Mouse (Mus musculus): ENCODE results near the gene Polk. TPM values are rescaled to one million over a fixed set of nuclear protein-coding genes. Genes with fewer than 3 reads are reported as not detected.
A peak's percentile ranks its signal among the peaks of the same experiment; 100 is the strongest.

Polk gene
- polyA plus RNA-seq, 1 experiment from 2014 or later: 8.8 TPM

DNA sequence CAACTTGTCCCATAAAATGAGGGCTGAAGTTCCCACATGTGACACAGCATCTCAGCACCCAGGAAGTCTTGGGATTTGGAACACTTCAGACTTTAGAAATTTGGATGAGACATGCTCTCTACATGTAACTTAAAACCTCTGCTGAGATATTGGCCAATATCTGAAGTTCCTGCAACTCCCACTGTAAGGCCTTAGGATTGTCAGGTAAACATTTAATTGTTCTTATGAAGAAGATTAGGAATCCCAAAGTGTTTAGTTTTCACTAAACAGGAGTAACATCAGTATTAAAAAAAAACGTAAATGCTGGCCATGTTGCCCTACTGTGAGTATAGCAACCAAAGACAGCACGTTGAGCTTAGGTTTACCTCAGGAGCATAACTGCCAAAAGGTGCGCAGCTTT lies 51.9 kb downstream of the Polk start, which contains the start of gene Gm17622:
Gene Gm17622, plus strand, starts transcription at position 301 of the 400 bp plus-strand sequence.
- Histone ChIP-seq H3K9ac (no peak within 1 kb of the TSS), H3K4me2 (replicated peaks) (no peak within 1 kb of the TSS), H3K9me3 (no peaks in the 10 kb centered on the region), H3K4me1 (replicated peaks) (no peaks in the 10 kb centered on the region), H3K27ac (no peak within 1 kb of the TSS), H3K36me3 (no peaks in the 10 kb centered on the region), H3K4me3 (replicated peaks) (no peak within 1 kb of the TSS), H3K27me3 (replicated peaks) (no peaks in the 10 kb centered on the region)
- WGBS: 93% methylated on average over 3 of the region's 3 CpGs
- no peak for ATAC-seq

DNA sequence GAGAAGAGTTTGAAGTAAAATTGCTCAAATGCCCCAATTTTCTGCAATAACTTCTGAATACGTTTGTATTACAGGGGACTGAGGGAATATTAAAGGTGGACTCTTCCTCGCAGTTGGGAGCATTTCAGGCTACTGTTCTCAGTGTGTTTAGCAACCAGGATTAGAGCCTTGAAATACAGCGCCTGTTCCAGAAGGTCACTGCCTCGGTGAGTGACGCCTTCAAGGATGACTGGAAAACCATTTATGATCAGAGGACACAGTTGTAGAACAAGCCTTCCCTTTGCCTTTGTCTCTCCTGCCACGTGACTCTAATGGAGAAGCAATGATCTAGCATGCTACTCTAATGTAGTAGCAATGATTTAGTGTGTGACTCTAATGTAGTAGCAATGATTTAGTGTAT lies 54.4 kb downstream of the Polk start:
- Histone ChIP-seq H3K4me1 (replicated peaks) (no peaks in the 10 kb centered on the region), H3K27me3 (replicated peaks) (no peaks in the 10 kb centered on the region), H3K36me3 (peaks cover 11% of the 10 kb centered on the region), H3K9me3 (no peaks in the 10 kb centered on the region), H3K4me3 (replicated peaks) (no peak overlapping the region), H3K9ac (no peak overlapping the region), H3K27ac (no peak overlapping the region), H3K4me2 (replicated peaks) (no peak overlapping the region)
- 92% methylated on average over 6 of the region's 6 CpGs for WGBS
- no peak for ATAC-seq

GRCm38 (mm10) chr13:96487230-96487629 lies 55.1 kb downstream of the Polk start:
- Histone ChIP-seq H3K27me3 (replicated peaks) (no peaks in the 10 kb centered on the region), H3K4me3 (replicated peaks) (no peak overlapping the region), H3K36me3 (peaks cover 11% of the 10 kb centered on the region), H3K27ac (no peak overlapping the region), H3K4me1 (replicated peaks) (no peaks in the 10 kb centered on the region), H3K9ac (no peak overlapping the region), H3K4me2 (replicated peaks) (no peak overlapping the region), H3K9me3 (no peaks in the 10 kb centered on the region)
- WGBS: 86% methylated on average over 6 of the region's 6 CpGs
- ATAC-seq: no peak

GRCm38 (mm10) chr13:96478991-96479390 lies 63.4 kb downstream of the Polk start:
- Histone ChIP-seq H3K27ac (no peak overlapping the region), H3K9ac (no peak overlapping the region), H3K4me2 (replicated peaks) (no peak overlapping the region), H3K9me3 (no peaks in the 10 kb centered on the region), H3K4me1 (replicated peaks) (no peaks in the 10 kb centered on the region), H3K4me3 (replicated peaks) (no peak overlapping the region), H3K36me3 (peaks cover 9% of the 10 kb centered on the region), H3K27me3 (replicated peaks) (no peaks in the 10 kb centered on the region)
- 93% methylated on average over 1 of the region's 1 CpGs for WGBS
- ATAC-seq: no peak

- H3K27me3 ChIP-seq (replicated peaks): no peaks in the 10 kb centered on the region
- H3K9ac ChIP-seq: no peak overlapping the region
- 82% methylated on average over 4 of the region's 4 CpGs for WGBS
- no peaks in the 10 kb centered on the region for H3K4me1 ChIP-seq (replicated peaks)
- H3K9me3 ChIP-seq: no peaks in the 10 kb centered on the region
- H3K36me3 ChIP-seq: no peaks in the 10 kb centered on the region
- H3K4me2 ChIP-seq (replicated peaks): no peak overlapping the region
- H3K27ac ChIP-seq: no peak overlapping the region
- no peak overlapping the region for H3K4me3 ChIP-seq (replicated peaks)
- ATAC-seq: no peak
These were observed 65.2 kb downstream of the Polk start for GRCm38 (mm10) chr13:96477226-96477625.

DNA sequence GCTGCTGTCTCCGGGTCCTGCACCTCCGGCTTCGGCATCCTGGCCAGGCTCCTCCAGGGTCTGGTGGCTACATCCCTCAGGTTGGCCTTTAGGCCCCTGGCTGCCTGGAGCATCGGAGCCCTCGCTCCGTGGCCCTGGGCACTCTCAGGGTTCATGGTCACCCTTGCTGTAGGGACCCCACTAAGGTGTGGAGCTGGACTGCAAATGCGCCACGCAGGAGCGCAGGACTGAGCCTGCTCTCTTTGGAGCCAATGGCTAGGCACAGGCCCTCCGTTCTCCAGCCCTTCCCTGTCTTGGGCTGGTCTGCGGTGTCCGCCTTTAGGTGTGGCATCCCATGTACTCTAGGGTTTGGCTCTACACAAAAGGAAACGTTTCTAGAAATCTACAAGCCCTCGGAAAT lies 71.4 kb downstream of the Polk start, which contains the start of gene Ankdd1b:
Gene Ankdd1b, minus strand, starts transcription at position 242 of the 400 bp plus-strand sequence.
- Histone ChIP-seq H3K4me1 (replicated peaks) (peaks cover 5% of the 10 kb centered on the region; the same call in 1 of the 2 replicates), H3K36me3 (no peaks in the 10 kb centered on the region), H3K9ac (no peak within 1 kb of the TSS), H3K4me3 (replicated peaks) (no peak within 1 kb of the TSS), H3K27ac (no peak within 1 kb of the TSS), H3K4me2 (replicated peaks) (no peak within 1 kb of the TSS), H3K27me3 (replicated peaks) (no peaks in the 10 kb centered on the region), H3K9me3 (no peaks in the 10 kb centered on the region)
- no peak for ATAC-seq
- WGBS: 83% methylated on average over 14 of the region's 14 CpGs

DNA sequence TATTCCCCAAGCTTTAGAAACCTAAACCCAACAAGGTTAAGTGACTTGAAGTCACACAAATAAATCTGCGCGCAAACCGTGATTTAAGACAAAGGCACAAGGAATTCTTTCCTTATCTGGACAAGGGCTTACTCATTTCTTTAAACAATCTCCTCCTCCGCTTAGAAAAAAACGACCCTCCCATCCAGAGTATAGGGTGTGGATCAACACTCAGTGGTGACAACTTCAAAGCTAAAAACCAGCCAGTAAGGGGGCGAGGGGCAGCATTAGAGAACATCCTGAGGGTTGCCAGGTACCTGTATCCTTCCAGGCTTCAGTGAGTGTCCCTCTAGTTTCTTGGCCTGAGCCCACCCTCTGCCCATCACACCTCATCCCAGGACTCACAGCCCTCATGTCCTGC lies 71.8 kb downstream of the Polk start:
- no peaks in the 10 kb centered on the region for H3K9me3 ChIP-seq
- 41% methylated on average over 6 of the region's 6 CpGs for WGBS
- no peak overlapping the region for H3K27ac ChIP-seq
- H3K4me2 ChIP-seq (replicated peaks): no peak overlapping the region
- H3K4me1 ChIP-seq (replicated peaks): peaks cover 5% of the 10 kb centered on the region; the same call in 1 of the 2 replicates
- H3K4me3 ChIP-seq (replicated peaks): no peak overlapping the region
- no peaks in the 10 kb centered on the region for H3K27me3 ChIP-seq (replicated peaks)
- ATAC-seq: no peak
- H3K9ac ChIP-seq: no peak overlapping the region
- no peaks in the 10 kb centered on the region for H3K36me3 ChIP-seq

DNA sequence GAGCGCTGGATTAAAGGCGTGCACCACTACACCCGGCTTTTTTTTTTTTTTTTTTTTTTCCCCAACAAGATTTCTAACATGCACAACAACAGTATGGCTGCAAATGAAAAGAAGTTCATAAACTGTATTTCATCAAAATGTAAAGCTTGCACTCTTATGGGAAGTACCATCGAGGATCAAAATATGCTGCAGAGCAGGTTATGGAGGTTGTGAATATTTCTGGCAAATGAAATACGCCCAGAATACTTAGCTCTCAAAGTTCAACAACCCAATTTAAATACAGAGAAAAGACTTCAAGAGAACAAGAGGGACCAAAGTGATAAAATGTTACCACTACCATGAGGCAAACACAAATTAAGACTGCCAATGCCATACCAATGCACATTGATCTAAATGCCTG lies 73.7 kb downstream of the Polk start:
- no peak for ATAC-seq
- 90% methylated on average over 5 of the region's 5 CpGs for WGBS

GRCm38 (mm10) chr13:96465315-96465714 lies 77.1 kb downstream of the Polk start:
- H3K4me3 ChIP-seq (replicated peaks): no peak overlapping the region

More for the DNA sequence above, 73.7 kb downstream of the Polk start:
- H3K9ac ChIP-seq: no peak overlapping the region
- H3K4me2 ChIP-seq (replicated peaks): no peak overlapping the region
- no peak overlapping the region for H3K27ac ChIP-seq
- no peaks in the 10 kb centered on the region for H3K9me3 ChIP-seq
- no peaks in the 10 kb centered on the region for H3K27me3 ChIP-seq (replicated peaks)
- no peak overlapping the region for H3K4me3 ChIP-seq (replicated peaks)
- no peaks in the 10 kb centered on the region for H3K36me3 ChIP-seq
- peaks cover 5% of the 10 kb centered on the region; the same call in 1 of the 2 replicates for H3K4me1 ChIP-seq (replicated peaks)

GRCm38 (mm10) chr13:96462644-96463043 lies 79.7 kb downstream of the Polk start:
- 0 out of 2 replicates have a peak, but pooled peaks cover 3% of the 10 kb centered on the region for H3K4me1 ChIP-seq (replicated peaks)
- no peaks in the 10 kb centered on the region for H3K27me3 ChIP-seq (replicated peaks)
- no peak overlapping the region for H3K4me2 ChIP-seq (replicated peaks)
- 43% methylated on average over 1 of the region's 1 CpGs for WGBS
- H3K36me3 ChIP-seq: no peaks in the 10 kb centered on the region
- H3K9ac ChIP-seq: no peak overlapping the region
- H3K27ac ChIP-seq: no peak overlapping the region
- ATAC-seq: no peak
- no peak overlapping the region for H3K4me3 ChIP-seq (replicated peaks)
- no peaks in the 10 kb centered on the region for H3K9me3 ChIP-seq

More at GRCm38 (mm10) chr13:96465315-96465714, 77.1 kb downstream of the Polk start:
- no peaks in the 10 kb centered on the region for H3K36me3 ChIP-seq
- no peak for ATAC-seq
- no peaks in the 10 kb centered on the region for H3K27me3 ChIP-seq (replicated peaks)
- no peak overlapping the region for H3K9ac ChIP-seq
- H3K9me3 ChIP-seq: no peaks in the 10 kb centered on the region
- H3K4me1 ChIP-seq (replicated peaks): no peaks in the 10 kb centered on the region
- 58% methylated on average over 5 of the region's 5 CpGs for WGBS
- no peak overlapping the region for H3K4me2 ChIP-seq (replicated peaks)
- no peak overlapping the region for H3K27ac ChIP-seq

- 75% methylated on average over 4 of the region's 4 CpGs for WGBS
- no peaks in the 10 kb centered on the region for H3K36me3 ChIP-seq
- no peak overlapping the region for H3K4me3 ChIP-seq (replicated peaks)
- no peak overlapping the region for H3K9ac ChIP-seq
- no peak for ATAC-seq
- no peak overlapping the region for H3K27ac ChIP-seq
- H3K27me3 ChIP-seq (replicated peaks): no peaks in the 10 kb centered on the region
- peaks cover 5% of the 10 kb centered on the region; the same call in 1 of the 2 replicates for H3K4me1 ChIP-seq (replicated peaks)
- H3K9me3 ChIP-seq: no peaks in the 10 kb centered on the region
- H3K4me2 ChIP-seq (replicated peaks): no peak overlapping the region
These were observed 83.8 kb downstream of the Polk start for GRCm38 (mm10) chr13:96458606-96459005.

DNA sequence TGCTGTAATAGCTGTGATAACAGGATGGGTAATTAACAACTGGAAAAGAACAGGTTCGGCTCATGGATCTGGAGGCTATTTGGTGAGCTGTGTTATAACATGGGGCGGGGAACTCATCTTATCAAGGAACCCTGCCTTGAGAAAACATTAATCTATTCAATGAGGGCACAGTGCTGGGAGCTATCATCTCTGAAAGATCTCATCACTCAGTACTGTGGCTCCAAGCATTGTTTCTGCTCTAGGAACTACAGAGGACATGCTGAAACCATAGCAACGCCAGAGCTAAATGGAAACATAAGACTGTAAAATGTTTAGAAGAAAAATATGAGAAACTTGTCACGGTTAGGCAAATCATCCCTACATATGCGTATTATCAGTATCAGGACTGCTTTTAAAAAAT lies 84.4 kb downstream of the Polk start:
- Histone ChIP-seq H3K27ac (no peak overlapping the region), H3K9ac (no peak overlapping the region), H3K4me2 (replicated peaks) (no peak overlapping the region), H3K9me3 (no peaks in the 10 kb centered on the region), H3K27me3 (replicated peaks) (no peaks in the 10 kb centered on the region), H3K36me3 (no peaks in the 10 kb centered on the region), H3K4me3 (replicated peaks) (no peak overlapping the region), H3K4me1 (replicated peaks) (peaks cover 5% of the 10 kb centered on the region; the same call in 1 of the 2 replicates)
- peak; percentile 81 for ATAC-seq
- WGBS: 54% methylated on average over 5 of the region's 5 CpGs

GRCm38 (mm10) chr13:96457566-96457965 lies 84.8 kb downstream of the Polk start:
- H3K9ac ChIP-seq: no peak overlapping the region
- H3K4me3 ChIP-seq (replicated peaks): no peak overlapping the region
- H3K4me1 ChIP-seq (replicated peaks): peaks cover 5% of the 10 kb centered on the region; the same call in 1 of the 2 replicates
- no peak overlapping the region for H3K27ac ChIP-seq
- no peaks in the 10 kb centered on the region for H3K9me3 ChIP-seq
- no peaks in the 10 kb centered on the region for H3K27me3 ChIP-seq (replicated peaks)
- WGBS: 69% methylated on average over 5 of the region's 5 CpGs
- H3K4me2 ChIP-seq (replicated peaks): no peak overlapping the region
- no peak; the same call in 1 of the 2 replicates for ATAC-seq
- no peaks in the 10 kb centered on the region for H3K36me3 ChIP-seq
